Comparison of ENCODE assay signal across 21 mouse cellular contexts in genomic region chr9:66080804-66081459, GRCm38 (mm10). TPM values are rescaled to one million over a fixed set of nuclear protein-coding genes. Genes with fewer than 3 reads are reported as not detected.
A peak's percentile ranks its signal among the peaks of the same experiment; 100 is the strongest.
DNase-seq lines count a peak whose midpoint lies in the region; ATAC-seq and TF ChIP-seq lines count a peak whose summit lies in the region.
"Had no signal": no experiment of that assay in that cellular context is flagged by ENCODE, and none has a peak within 500 bp of the region (broad histone marks: within the 10 kb centered on the region; RNA-seq: fewer than 3 reads in every experiment).

No protein-coding gene starts in this region.

- no peaks in the 10 kb centered on the region for H3K9me3 ChIP-seq in lung, embryonic 14.5 days (ENCODE audit: low read depth, low read length)
- no peaks in the 10 kb centered on the region for H3K9me3 ChIP-seq in hindbrain, embryonic 10.5 days
- H3K9me3 ChIP-seq: embryonic facial prominence, embryonic 15.5 days; forebrain, embryonic 10.5 days; G1E; heart, embryonic 15.5 days; hindbrain, embryonic 15.5 days had no signal

- H3K27me3 ChIP-seq in lung, embryonic 14.5 days (ENCODE audit: insufficient read depth, low read length): no peaks in the 10 kb centered on the region
- no peaks in the 10 kb centered on the region for H3K27me3 ChIP-seq in hindbrain, embryonic 10.5 days (ENCODE audit: insufficient read depth, poor library complexity, severe bottlenecking)
- H3K27me3 ChIP-seq: embryonic facial prominence, embryonic 15.5 days; heart, embryonic 15.5 days; hindbrain, embryonic 15.5 days had no signal

- 60% methylated on average over 3 of the region's 3 CpGs for WGBS in lung, embryonic 14.5 days
- WGBS in hindbrain, embryonic 10.5 days: 79% methylated on average over 3 of the region's 3 CpGs

- H3K4me1 ChIP-seq in lung, embryonic 14.5 days (ENCODE audit: insufficient read depth): no peaks in the 10 kb centered on the region
- H3K4me1 ChIP-seq in hindbrain, embryonic 10.5 days (replicated peaks): peaks cover 8% of the 10 kb centered on the region
- H3K4me1 ChIP-seq: embryonic facial prominence, embryonic 15.5 days had no signal

- H3K27ac ChIP-seq in lung, embryonic 14.5 days (ENCODE audit: low read depth): peak overlapping the region; percentile 85
- H3K27ac ChIP-seq in hindbrain, embryonic 10.5 days: no peak overlapping the region
- H3K27ac ChIP-seq: embryonic facial prominence, embryonic 15.5 days; forebrain, embryonic 10.5 days; heart, adult 2 months; heart, embryonic 15.5 days; hindbrain, embryonic 15.5 days had no signal

- intact Hi-C loops in heart, postnatal 14 days (cut with DNase I): loop anchor here (10.0 kb wide), 1 partner anchor 176 kb away; the partner anchor contains the start of genes Csnk1g1 and Trip4

- no peak for TF ChIP-seq CTCF in lung, embryonic 14.5 days (IDR thresholded peaks at IDR 0.05; ENCODE audit: low read depth)

- H3K4me2 ChIP-seq in lung, embryonic 14.5 days: no peak overlapping the region
- H3K4me2 ChIP-seq: embryonic facial prominence, embryonic 15.5 days; heart, embryonic 11.5 days; heart, embryonic 15.5 days; hindbrain, embryonic 15.5 days had no signal

- H3K36me3 ChIP-seq in lung, embryonic 14.5 days (ENCODE audit: insufficient read depth): peaks cover under 1% of the 10 kb centered on the region; the same call in 1 of the 2 replicates
- H3K36me3 ChIP-seq in hindbrain, embryonic 10.5 days: peaks cover 5% of the 10 kb centered on the region
- H3K36me3 ChIP-seq: hindbrain, embryonic 15.5 days had no signal

- no peak overlapping the region for H3K9ac ChIP-seq in lung, embryonic 14.5 days
- H3K9ac ChIP-seq: embryonic facial prominence, embryonic 15.5 days; heart, embryonic 15.5 days; hindbrain, embryonic 15.5 days had no signal

- ATAC-seq in lung, embryonic 14.5 days (ENCODE audit: insufficient read depth): peak; percentile 71
- ATAC-seq: forebrain, embryonic 14.5 days had no signal

- H3K4me3 ChIP-seq in lung, embryonic 14.5 days (ENCODE audit: low read depth, low read length): no peak overlapping the region
- no peak overlapping the region for H3K4me3 ChIP-seq in hindbrain, embryonic 10.5 days
- H3K4me3 ChIP-seq: embryonic facial prominence, embryonic 15.5 days; erythroblast, embryonic 14.5 days; forebrain, embryonic 10.5 days; heart, adult 2 months; heart, embryonic 15.5 days; hindbrain, embryonic 15.5 days had no signal

- peak; percentile 78 to 83 for DNase-seq in lung, adult 18-20 months
- peak; percentile 56 for DNase-seq in lung, embryonic 14.5 days
- DNase-seq in lung, postnatal 10 days: peak; percentile 52
- peak; percentile 47 to 68 for DNase-seq in lung, postnatal 4 days
- no peak for DNase-seq in hindbrain, embryonic 10.5 days (ENCODE audit: low spot score)
- no peak for DNase-seq in thymus, postnatal 14 days
- no peak for DNase-seq in heart, postnatal 14 days
- DNase-seq: adrenal gland, adult 8-10 months; adrenal gland, postnatal 36 days; cerebellum, adult 2 months; cerebellum, postnatal 10 days; gastrocnemius, postnatal 14 days; heart, adult 2 months had no signal

RNA-seq across cellular contexts. Expression of gene Snx22, which starts 11.4 kb away (rescaled TPM):
- 11.0 and 11.1 TPM in 2 replicates for polyA plus RNA-seq in lung, embryonic 14.5 days (2014; fragmentation: Nextera tagmentation; extraction: Ambion mirVana)
- polyA plus RNA-seq in hindbrain, embryonic 10.5 days (2016; fragmentation: Nextera tagmentation; extraction: Ambion mirVana): 3.5 and 4.6 TPM in 2 replicates
- 1 to 10 TPM in 1 of 2 experiments, under 1 TPM in 1; 0.90 to 1.0 TPM for total RNA-seq in heart, postnatal 14 days (2021)
- polyA plus RNA-seq: G1E had no signal

RNA-seq across cellular contexts. Expression of gene Ppib, which starts 20.9 kb away (rescaled TPM):
- polyA plus RNA-seq in lung, embryonic 14.5 days (2014; fragmentation: Nextera tagmentation; extraction: Ambion mirVana): 654 and 655 TPM in 2 replicates
- 498 and 516 TPM in 2 replicates for polyA plus RNA-seq in hindbrain, embryonic 10.5 days (2016; fragmentation: Nextera tagmentation; extraction: Ambion mirVana)
- 100 to 1,000 TPM; 184 to 201 TPM for total RNA-seq in heart, postnatal 14 days (2021)

RNA-seq across cellular contexts. Expression of gene Snx1, which starts 45.5 kb away (rescaled TPM):
- polyA plus RNA-seq in lung, embryonic 14.5 days (2014; fragmentation: Nextera tagmentation; extraction: Ambion mirVana): 116 TPM in 2 replicates
- 128 and 136 TPM in 2 replicates for polyA plus RNA-seq in hindbrain, embryonic 10.5 days (2016; fragmentation: Nextera tagmentation; extraction: Ambion mirVana)
- total RNA-seq in heart, postnatal 14 days (2021): 10 to 100 TPM; 34.1 to 34.4 TPM

RNA-seq across cellular contexts. Expression of gene Ciao2a, which starts 45.5 kb away (rescaled TPM):
- 145 and 151 TPM in 2 replicates for polyA plus RNA-seq in lung, embryonic 14.5 days (2014; fragmentation: Nextera tagmentation; extraction: Ambion mirVana)
- polyA plus RNA-seq in hindbrain, embryonic 10.5 days (2016; fragmentation: Nextera tagmentation; extraction: Ambion mirVana): 138 and 149 TPM in 2 replicates
- 10 to 100 TPM; 59.4 to 69.3 TPM for total RNA-seq in heart, postnatal 14 days (2021)

Comparison
In these comparisons a context has a peak if more than half of its experiments do, and no peak if none do; other contexts are left out.
1. DNase-seq: peak in lung, adult 18-20 months (2 of 2), lung, embryonic 14.5 days (single experiment), lung, postnatal 10 days (single experiment) and lung, postnatal 4 days (2 of 2); none in hindbrain, embryonic 10.5 days (single experiment), thymus, postnatal 14 days (single experiment) and heart, postnatal 14 days (0 of 2).